Mouse (Mus musculus) embryonic fibroblast, embryonic 13.5 days (primary cell): ENCODE data around the gene Cacna1b. TPM values are rescaled to one million over a fixed set of nuclear protein-coding genes. Genes with fewer than 3 reads are reported as not detected.

Experiments
- H3K27ac ChIP-seq: 2 replicates; pipeline ENCODE4 v1.5.1; 2012; ENCODE audit warnings: low read length, control low read depth, inconsistent platforms; ENCODE audit not compliant: insufficient read depth
- H3K4me1 ChIP-seq: 2 replicates; pipeline ENCODE4 v1.6.1; 2011; ENCODE audit warnings: low read length; ENCODE audit not compliant: control insufficient read depth, insufficient read depth
- H3K4me3 ChIP-seq: 2 replicates; pipeline ENCODE4 v1.5.1; 2011; ENCODE audit warnings: mild to moderate bottlenecking, control low read depth, low read length; ENCODE audit not compliant: insufficient read depth
- CTCF ChIP-seq: IDR thresholded peaks from 2 replicates; pipeline ENCODE4 v1.5.1; 2011; ENCODE audit warnings: mild to moderate bottlenecking, control low read depth, low read length, moderate library complexity, borderline replicate concordance; ENCODE audit not compliant: insufficient read depth
- POLR2A ChIP-seq: IDR thresholded peaks from 2 replicates; pipeline ENCODE4 v1.6.1; 2011; ENCODE audit warnings: low read depth, mild to moderate bottlenecking, control low read depth, low read length, moderate library complexity
- polyA plus RNA-seq: library from polyadenylated mRNA; stranded (reverse); fragments of >200 nt; gene quantifications from 2 replicates; pipeline ENCODE4 v1.2.4, GENCODE M21; 2011; ENCODE audit warnings: low read depth; ENCODE audit not compliant: missing spikeins, insufficient read length

Cacna1b gene
- polyA plus RNA-seq, 1 experiment = 1.3 TPM

- Histone ChIP-seq H3K4me3 (no peak overlapping the region), H3K27ac (no peak overlapping the region), H3K4me1 (no peaks in the 10 kb centered on the region)
- TF ChIP-seq POLR2A (no peak), CTCF (no peak)
Measured at GRCm38 (mm10) chr2:24733157-24733556, 29.8 kb downstream of the Cacna1b start.

GRCm38 (mm10) chr2:24725865-24726264 lies 37.1 kb downstream of the Cacna1b start:
- no peak for TF ChIP-seq POLR2A
- TF ChIP-seq CTCF = no peak
- Histone ChIP-seq H3K4me1 (no peaks in the 10 kb centered on the region), H3K4me3 (no peak overlapping the region), H3K27ac (no peak overlapping the region)

DNA sequence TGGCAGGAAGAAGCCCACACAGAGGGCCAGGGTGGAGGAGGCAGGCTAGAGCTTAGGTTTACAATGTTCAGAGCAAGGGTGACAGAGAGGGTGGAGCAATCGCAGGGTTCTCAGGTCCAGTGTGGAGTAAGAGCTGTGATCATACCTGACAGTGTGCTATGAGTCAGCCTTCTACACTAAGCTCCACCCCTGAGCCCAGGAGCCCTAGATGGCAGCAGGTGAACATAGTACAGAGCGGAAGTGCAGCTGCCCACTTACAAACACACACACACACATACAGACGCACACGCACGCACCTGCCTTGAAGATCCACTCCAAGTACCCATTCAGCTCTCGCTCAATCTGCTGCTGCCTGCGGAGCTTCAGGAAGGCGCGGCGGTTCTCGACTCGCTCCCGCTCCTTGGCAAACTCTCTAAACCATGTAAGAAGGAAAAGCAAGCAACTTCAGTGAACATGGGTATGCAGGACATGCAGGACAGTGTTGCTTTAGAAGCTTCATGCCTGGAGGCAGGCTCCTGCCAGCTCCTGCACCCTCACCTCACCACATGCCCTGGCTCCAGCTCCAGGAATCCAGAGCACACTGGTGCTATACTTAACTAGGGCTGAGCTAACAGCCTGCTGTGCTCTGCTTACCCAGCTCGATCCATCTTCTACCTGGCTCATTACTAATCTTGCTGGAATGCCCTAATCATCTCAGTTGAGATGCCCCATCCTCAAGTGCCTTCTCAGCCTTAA lies 43.1 kb downstream of the Cacna1b start:
- Histone ChIP-seq H3K4me1 (no peaks in the 10 kb centered on the region), H3K27ac (no peak overlapping the region), H3K4me3 (no peak overlapping the region)
- no peak for TF ChIP-seq POLR2A
- TF ChIP-seq CTCF = no peak

GRCm38 (mm10) chr2:24718906-24719305 lies 44.0 kb downstream of the Cacna1b start:
- Histone ChIP-seq H3K4me1 (no peaks in the 10 kb centered on the region), H3K27ac (no peak overlapping the region), H3K4me3 (no peak overlapping the region)
- TF ChIP-seq POLR2A = no peak
- no peak for TF ChIP-seq CTCF

- H3K27ac ChIP-seq = no peak overlapping the region
- TF ChIP-seq CTCF (no peak), POLR2A (no peak)
- no peak overlapping the region for H3K4me3 ChIP-seq
- no peaks in the 10 kb centered on the region for H3K4me1 ChIP-seq
Measured at GRCm38 (mm10) chr2:24717963-24718362, 45.0 kb downstream of the Cacna1b start.

DNA sequence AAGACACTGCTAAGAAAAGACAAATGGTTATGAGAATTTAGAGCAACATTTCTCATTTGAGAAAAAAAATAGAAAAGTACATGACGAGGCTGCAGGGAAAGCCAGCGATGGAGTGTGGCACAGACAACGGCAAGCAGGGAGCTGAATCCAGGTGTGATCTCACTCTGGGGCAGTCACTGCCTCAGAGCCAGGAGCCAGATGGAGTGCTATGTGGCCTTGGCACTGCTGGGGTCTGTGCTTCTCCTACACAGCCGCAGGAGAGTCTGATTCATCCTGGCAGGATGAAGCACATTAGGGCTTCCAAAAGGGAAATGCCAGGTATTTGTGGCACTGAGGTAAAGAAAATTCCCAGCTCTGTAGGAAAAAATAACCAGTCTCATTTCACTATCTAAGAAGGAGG lies 45.5 kb downstream of the Cacna1b start:
- no peak overlapping the region for H3K27ac ChIP-seq
- TF ChIP-seq CTCF = no peak
- TF ChIP-seq POLR2A = no peak
- no peak overlapping the region for H3K4me3 ChIP-seq
- no peaks in the 10 kb centered on the region for H3K4me1 ChIP-seq

DNA sequence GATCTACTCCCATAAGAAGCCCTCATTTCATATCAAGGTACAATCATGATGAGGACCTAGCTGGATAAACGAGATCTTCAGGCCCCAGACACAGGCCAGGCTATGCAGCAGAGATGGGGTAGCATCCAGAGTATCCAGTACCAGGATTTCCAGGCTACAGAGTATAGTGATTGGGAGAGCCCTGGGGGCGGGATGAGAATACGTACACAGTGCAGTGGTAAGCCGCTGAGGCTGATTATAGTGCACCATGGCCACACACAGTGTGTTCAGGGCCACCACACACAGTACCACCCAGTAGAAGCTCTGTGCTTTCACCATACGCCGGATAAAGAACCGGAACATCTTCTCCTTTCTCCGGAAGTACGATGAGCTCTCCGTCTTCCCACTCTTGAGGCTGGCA lies 57.0 kb downstream of the Cacna1b start:
- Histone ChIP-seq H3K27ac (no peak overlapping the region), H3K4me1 (no peaks in the 10 kb centered on the region), H3K4me3 (no peak overlapping the region)
- no peak for TF ChIP-seq CTCF
- no peak for TF ChIP-seq POLR2A

DNA sequence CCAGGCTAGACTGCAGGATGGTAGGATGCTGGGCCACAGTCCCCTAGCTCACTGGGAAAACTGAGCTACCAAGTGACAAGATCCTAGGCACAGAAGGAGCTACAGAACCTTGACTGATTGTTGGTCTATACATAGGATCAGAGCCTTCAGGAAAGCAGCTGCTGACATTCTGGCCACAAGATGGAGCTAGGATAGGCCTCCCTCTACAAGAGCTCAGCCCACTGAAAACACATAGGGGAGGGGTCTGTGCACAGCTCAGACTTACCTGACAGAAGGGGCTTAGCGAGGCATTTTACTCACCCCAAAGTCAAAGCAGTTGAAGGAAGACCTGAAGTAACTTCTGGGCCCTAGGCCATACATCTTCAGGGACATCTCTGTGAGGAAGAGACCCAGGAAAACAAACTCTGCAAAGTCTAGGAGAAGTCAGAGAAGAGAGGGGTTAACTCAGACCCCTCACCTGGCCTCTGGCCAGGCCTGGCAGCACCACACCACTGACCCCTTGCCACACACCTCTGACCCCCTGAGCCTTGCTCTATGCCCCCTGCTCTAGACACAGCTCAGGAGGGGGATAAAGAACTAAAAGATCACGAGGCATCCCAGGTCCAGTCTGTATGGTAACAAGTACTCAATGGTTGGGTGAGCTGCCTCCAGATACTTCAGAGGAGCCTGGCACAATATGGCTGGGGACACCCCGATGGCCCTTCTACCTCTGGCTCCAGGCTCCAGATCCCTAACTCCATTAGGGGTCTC lies 60.6 kb downstream of the Cacna1b start:
- no peaks in the 10 kb centered on the region for H3K4me1 ChIP-seq
- H3K27ac ChIP-seq = no peak overlapping the region
- TF ChIP-seq CTCF (no peak), POLR2A (no peak)
- no peak overlapping the region for H3K4me3 ChIP-seq

- H3K4me3 ChIP-seq = no peak overlapping the region
- H3K4me1 ChIP-seq = no peaks in the 10 kb centered on the region
- H3K27ac ChIP-seq = no peak overlapping the region
- TF ChIP-seq POLR2A (no peak), CTCF (no peak)
Measured at GRCm38 (mm10) chr2:24697281-24697980, 65.5 kb downstream of the Cacna1b start.

- TF ChIP-seq POLR2A = no peak
- TF ChIP-seq CTCF = no peak
- H3K4me1 ChIP-seq = no peaks in the 10 kb centered on the region
- H3K27ac ChIP-seq = no peak overlapping the region
- H3K4me3 ChIP-seq = no peak overlapping the region
Measured at GRCm38 (mm10) chr2:24692371-24692770, 70.6 kb downstream of the Cacna1b start.

- no peak overlapping the region for H3K4me3 ChIP-seq
- H3K4me1 ChIP-seq = no peaks in the 10 kb centered on the region
- no peak for TF ChIP-seq POLR2A
- TF ChIP-seq CTCF = no peak
- no peak overlapping the region for H3K27ac ChIP-seq
Measured at GRCm38 (mm10) chr2:24690356-24690755, 72.6 kb downstream of the Cacna1b start.
